Mouse (Mus musculus): Measurements from ENCODE around the gene C2cd2l. TPM values are rescaled to one million over a fixed set of nuclear protein-coding genes. Genes with fewer than 3 reads are reported as not detected.
"Not testable (repeated sequence)": the region's sequence is repeated elsewhere in the genome, so short reads cannot be mapped to it uniquely, and the experiment has no call there.

Gene C2cd2l
- polyA plus RNA-seq (2014; fragmentation: Nextera tagmentation; extraction: Ambion mirVana) = 14.9 and 17.1 TPM in 2 replicates

GRCm38 (mm10) chr9:44319887-44320798 is at the start of gene C2cd2l:
TSS of gene C2cd2l (minus strand) at chr9:44320285.
- Histone ChIP-seq H3K9me3 (ENCODE audit: control insufficient read depth, low read length) (no peaks in the 10 kb centered on the region), H3K27ac (ENCODE audit: low read depth, low read length) (0 out of 2 replicates have a peak within 1 kb of the TSS, but pooled peaks have one; percentile 42), H3K4me1 (ENCODE audit: control insufficient read depth, insufficient read depth, low read length) (peaks cover 21% of the 10 kb centered on the region), H3K4me2 (ENCODE audit: low read depth) (peak within 1 kb of the TSS; percentile 93), H3K9ac (ENCODE audit: low read length) (peak within 1 kb of the TSS; percentile 85), H3K36me3 (ENCODE audit: control insufficient read depth, insufficient read depth, low read length) (peaks cover 3% of the 10 kb centered on the region), H3K4me3 (ENCODE audit: low read depth, low read length) (peak within 1 kb of the TSS; percentile 91), H3K27me3 (ENCODE audit: control insufficient read depth, insufficient read depth, low read length) (no peaks in the 10 kb centered on the region)
- WGBS = under 1% methylated on average over 66 of the region's 67 CpGs
- DNase-seq (ENCODE audit: low spot score) (peak; percentile 95), ATAC-seq (ENCODE audit: insufficient read depth, low FRiP score, low TSS enrichment) (peak; percentile 99)

GRCm38 (mm10) chr9:44364480-44364879 is 44.4 kb upstream of the C2cd2l start:
- no peak overlapping the region for H3K4me2 ChIP-seq (ENCODE audit: low read depth)
- no peak for DNase-seq (ENCODE audit: low spot score)
- H3K4me3 ChIP-seq (ENCODE audit: low read depth, low read length) = no peak overlapping the region
- H3K9me3 ChIP-seq (ENCODE audit: control insufficient read depth, low read length) = no peaks in the 10 kb centered on the region
- no peak overlapping the region for H3K27ac ChIP-seq (ENCODE audit: low read depth, low read length)
- 56% methylated on average over 3 of the region's 3 CpGs for WGBS
- H3K9ac ChIP-seq (ENCODE audit: low read length) = no peak overlapping the region
- H3K4me1 ChIP-seq (ENCODE audit: control insufficient read depth, insufficient read depth, low read length) = peaks cover 6% of the 10 kb centered on the region; the same call in 1 of the 2 replicates
- H3K27me3 ChIP-seq (ENCODE audit: control insufficient read depth, insufficient read depth, low read length) = no peaks in the 10 kb centered on the region
- ATAC-seq (ENCODE audit: insufficient read depth, low FRiP score, low TSS enrichment) = no peak
- no peaks in the 10 kb centered on the region for H3K36me3 ChIP-seq (ENCODE audit: control insufficient read depth, insufficient read depth, low read length)

- DNase-seq (ENCODE audit: low spot score); H3K9ac ChIP-seq (ENCODE audit: low read length); H3K36me3 ChIP-seq (ENCODE audit: control insufficient read depth, insufficient read depth, low read length); H3K27me3 ChIP-seq (ENCODE audit: control insufficient read depth, insufficient read depth, low read length); ATAC-seq (ENCODE audit: insufficient read depth, low FRiP score, low TSS enrichment); H3K4me1 ChIP-seq (ENCODE audit: control insufficient read depth, insufficient read depth, low read length); H3K9me3 ChIP-seq (ENCODE audit: control insufficient read depth, low read length): not testable (repeated sequence)
- peak overlapping the region; percentile 53; the same call in 1 of the 2 replicates for H3K27ac ChIP-seq (ENCODE audit: low read depth, low read length)
- 49% methylated on average over 4 of the region's 4 CpGs for WGBS
- peak overlapping the region; percentile 60 for H3K4me2 ChIP-seq (ENCODE audit: low read depth)
- peak overlapping the region; percentile 86 for H3K4me3 ChIP-seq (ENCODE audit: low read depth, low read length)
Observed at GRCm38 (mm10) chr9:44361931-44362330, 41.8 kb upstream of the C2cd2l start.

- Histone ChIP-seq H3K4me1 (ENCODE audit: control insufficient read depth, insufficient read depth, low read length) (peaks cover 6% of the 10 kb centered on the region; the same call in 1 of the 2 replicates), H3K4me2 (ENCODE audit: low read depth) (peak within 1 kb of the TSS; percentile 60), H3K27me3 (ENCODE audit: control insufficient read depth, insufficient read depth, low read length) (no peaks in the 10 kb centered on the region), H3K9me3 (ENCODE audit: control insufficient read depth, low read length) (no peaks in the 10 kb centered on the region), H3K9ac (ENCODE audit: low read length) (peak within 1 kb of the TSS; percentile 83), H3K4me3 (ENCODE audit: low read depth, low read length) (peak within 1 kb of the TSS; percentile 86), H3K36me3 (ENCODE audit: control insufficient read depth, insufficient read depth, low read length) (peaks cover 3% of the 10 kb centered on the region), H3K27ac (ENCODE audit: low read depth, low read length) (peak within 1 kb of the TSS; percentile 53; the same call in 1 of the 2 replicates)
- ATAC-seq (ENCODE audit: insufficient read depth, low FRiP score, low TSS enrichment) (peak; percentile 80; the same call in 1 of the 2 replicates), DNase-seq (ENCODE audit: low spot score) (peak; percentile 96)
- under 1% methylated on average over 44 of the region's 44 CpGs for WGBS
Observed at GRCm38 (mm10) chr9:44361190-44361917, 41.3 kb upstream of the C2cd2l start, which contains the start of gene Vps11. TSS of gene Vps11 (minus strand) at chr9:44361670.

- Histone ChIP-seq H3K4me3 (ENCODE audit: low read depth, low read length) (no peak overlapping the region), H3K9ac (ENCODE audit: low read length) (no peak overlapping the region), H3K36me3 (ENCODE audit: control insufficient read depth, insufficient read depth, low read length) (peaks cover 22% of the 10 kb centered on the region), H3K4me1 (ENCODE audit: control insufficient read depth, insufficient read depth, low read length) (peaks cover 6% of the 10 kb centered on the region; the same call in 1 of the 2 replicates), H3K27me3 (ENCODE audit: control insufficient read depth, insufficient read depth, low read length) (no peaks in the 10 kb centered on the region), H3K9me3 (ENCODE audit: control insufficient read depth, low read length) (no peaks in the 10 kb centered on the region), H3K4me2 (ENCODE audit: low read depth) (no peak overlapping the region), H3K27ac (ENCODE audit: low read depth, low read length) (no peak overlapping the region)
- ATAC-seq (ENCODE audit: insufficient read depth, low FRiP score, low TSS enrichment) (no peak), DNase-seq (ENCODE audit: low spot score) (no peak)
- WGBS = 77% methylated on average over 4 of the region's 4 CpGs
Observed at GRCm38 (mm10) chr9:44357207-44357606, 37.1 kb upstream of the C2cd2l start.

- no peak for DNase-seq (ENCODE audit: low spot score)
- ATAC-seq (ENCODE audit: insufficient read depth, low FRiP score, low TSS enrichment) = no peak
- Histone ChIP-seq H3K9me3 (ENCODE audit: control insufficient read depth, low read length) (no peaks in the 10 kb centered on the region), H3K27me3 (ENCODE audit: control insufficient read depth, insufficient read depth, low read length) (no peaks in the 10 kb centered on the region), H3K4me3 (ENCODE audit: low read depth, low read length) (no peak overlapping the region), H3K36me3 (ENCODE audit: control insufficient read depth, insufficient read depth, low read length) (peaks cover 29% of the 10 kb centered on the region), H3K27ac (ENCODE audit: low read depth, low read length) (no peak overlapping the region), H3K4me2 (ENCODE audit: low read depth) (no peak overlapping the region), H3K9ac (ENCODE audit: low read length) (no peak overlapping the region), H3K4me1 (ENCODE audit: control insufficient read depth, insufficient read depth, low read length) (no peaks in the 10 kb centered on the region)
- WGBS = 90% methylated on average over 6 of the region's 6 CpGs
Observed at GRCm38 (mm10) chr9:44353142-44353541, 33.1 kb upstream of the C2cd2l start.

- DNase-seq (ENCODE audit: low spot score) (no peak), ATAC-seq (ENCODE audit: insufficient read depth, low FRiP score, low TSS enrichment) (no peak)
- Histone ChIP-seq H3K27ac (ENCODE audit: low read depth, low read length) (no peak overlapping the region), H3K27me3 (ENCODE audit: control insufficient read depth, insufficient read depth, low read length) (no peaks in the 10 kb centered on the region), H3K9ac (ENCODE audit: low read length) (no peak overlapping the region), H3K36me3 (ENCODE audit: control insufficient read depth, insufficient read depth, low read length) (peaks cover 31% of the 10 kb centered on the region), H3K9me3 (ENCODE audit: control insufficient read depth, low read length) (no peaks in the 10 kb centered on the region), H3K4me1 (ENCODE audit: control insufficient read depth, insufficient read depth, low read length) (no peaks in the 10 kb centered on the region), H3K4me3 (ENCODE audit: low read depth, low read length) (no peak overlapping the region), H3K4me2 (ENCODE audit: low read depth) (no peak overlapping the region)
- WGBS = 92% methylated on average over 10 of the region's 10 CpGs
Observed at GRCm38 (mm10) chr9:44352337-44352736, 32.3 kb upstream of the C2cd2l start.

GRCm38 (mm10) chr9:44351396-44351795 is 31.3 kb upstream of the C2cd2l start:
- 93% methylated on average over 4 of the region's 4 CpGs for WGBS
- ATAC-seq (ENCODE audit: insufficient read depth, low FRiP score, low TSS enrichment) (no peak), DNase-seq (ENCODE audit: low spot score) (no peak)
- no peaks in the 10 kb centered on the region for H3K9me3 ChIP-seq (ENCODE audit: control insufficient read depth, low read length)
- no peaks in the 10 kb centered on the region for H3K4me1 ChIP-seq (ENCODE audit: control insufficient read depth, insufficient read depth, low read length)
- no peaks in the 10 kb centered on the region for H3K27me3 ChIP-seq (ENCODE audit: control insufficient read depth, insufficient read depth, low read length)
- H3K9ac ChIP-seq (ENCODE audit: low read length) = no peak overlapping the region
- H3K36me3 ChIP-seq (ENCODE audit: control insufficient read depth, insufficient read depth, low read length) = peaks cover 30% of the 10 kb centered on the region
- H3K27ac ChIP-seq (ENCODE audit: low read depth, low read length) = no peak overlapping the region
- H3K4me2 ChIP-seq (ENCODE audit: low read depth) = no peak overlapping the region
- no peak overlapping the region for H3K4me3 ChIP-seq (ENCODE audit: low read depth, low read length)
